Mouse (Mus musculus) layer of hippocampus, adult 9-11 months (tissue): ENCODE results near the gene Txn2.

Experiments used
- DNase-seq: peaks from one replicate; pipeline ENCODE4 v3.0.0; 2022

The Txn2 gene

DNA sequence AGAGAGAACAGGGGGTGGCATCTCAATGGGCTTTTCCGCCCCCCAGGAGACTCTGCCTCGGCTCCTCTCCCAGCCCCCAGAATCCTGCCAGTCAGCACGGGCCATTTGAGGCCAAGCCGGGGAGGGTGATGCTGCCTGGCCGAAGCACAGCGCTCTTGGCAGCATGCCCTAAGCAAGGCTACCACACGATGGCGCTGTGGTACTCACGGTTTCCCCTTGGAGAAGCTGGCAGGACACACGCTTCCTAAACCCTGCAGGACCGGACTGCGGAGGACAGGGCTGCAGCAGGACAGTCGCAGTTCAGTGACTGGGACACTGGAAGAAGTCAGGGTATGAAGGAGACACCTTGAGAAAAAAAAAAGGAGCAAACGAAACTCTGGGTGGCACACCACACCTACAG, 5.0 kb upstream of the Txn2 start:
- peak; percentile 96 for DNase-seq

DNA sequence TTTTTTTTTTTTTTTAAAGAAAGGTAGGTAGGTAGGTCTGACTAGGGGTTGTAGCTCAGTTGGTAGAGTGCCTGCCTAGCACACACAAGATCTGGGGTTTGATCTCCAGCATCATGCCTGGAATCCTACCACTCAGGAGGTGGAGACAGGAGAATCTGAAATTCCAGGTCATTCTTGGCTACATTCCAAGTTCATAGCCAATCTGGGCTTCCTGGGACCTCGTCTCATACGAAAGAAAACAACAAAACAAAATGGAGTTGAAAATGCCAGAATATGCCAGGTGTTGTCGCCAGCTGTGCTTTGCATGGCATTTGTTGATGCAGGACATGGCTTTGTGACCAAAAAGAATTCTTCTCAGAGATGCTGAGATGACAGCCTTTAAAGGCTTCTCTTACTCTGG, 4.4 kb upstream of the Txn2 start:
- DNase-seq, result no peak

DNA sequence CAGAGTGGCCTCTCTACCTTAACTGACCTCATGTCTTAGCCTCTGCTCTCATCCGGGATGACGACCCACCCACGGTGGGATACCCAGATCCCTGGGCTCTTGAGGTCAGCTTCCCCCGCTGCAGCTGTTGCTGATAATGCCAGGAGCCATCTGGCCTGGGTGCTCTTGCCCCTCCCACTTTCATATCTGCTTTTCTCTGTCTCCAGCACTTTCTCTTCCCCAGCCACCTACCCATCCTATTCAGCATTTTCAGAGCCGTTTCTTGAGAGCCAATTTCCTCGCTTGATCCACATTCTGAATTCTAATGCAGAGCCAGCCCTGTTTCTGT, 2.8 kb upstream of the Txn2 start:
- DNase-seq, result no peak

DNA sequence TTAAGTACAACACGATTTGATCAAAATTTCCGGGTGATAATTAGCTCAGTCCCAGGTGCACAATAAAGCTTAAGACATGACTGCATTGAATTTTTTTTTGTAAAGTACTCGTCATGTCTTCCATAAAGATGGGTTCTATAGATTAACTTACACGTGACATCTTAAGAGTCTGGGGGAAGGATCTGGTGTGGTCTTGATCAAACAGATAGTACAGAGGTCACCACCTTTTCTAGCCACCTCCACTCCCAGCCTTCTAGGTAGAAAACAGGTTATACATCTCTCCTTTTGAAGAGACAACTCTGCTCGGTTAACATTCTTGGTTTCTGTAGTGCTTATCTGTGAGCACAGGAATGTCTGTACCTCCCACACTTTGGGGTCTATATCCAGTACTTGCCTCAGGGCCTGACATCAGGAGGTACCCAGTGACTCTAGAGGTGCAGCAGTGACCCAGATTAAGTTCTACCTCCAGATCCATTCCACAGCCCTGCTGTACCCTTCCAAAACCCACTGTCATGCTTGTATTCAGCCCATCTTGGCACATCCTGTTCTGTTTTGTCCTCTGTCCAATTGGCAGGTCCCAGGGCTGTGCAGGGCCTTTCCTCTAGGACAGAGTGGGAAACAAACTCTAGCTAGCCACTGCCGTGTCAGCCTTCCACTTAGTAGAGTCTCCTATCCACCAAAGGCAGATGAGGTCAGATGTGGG, 2.3 kb upstream of the Txn2 start:
- DNase-seq, result no peak

DNA sequence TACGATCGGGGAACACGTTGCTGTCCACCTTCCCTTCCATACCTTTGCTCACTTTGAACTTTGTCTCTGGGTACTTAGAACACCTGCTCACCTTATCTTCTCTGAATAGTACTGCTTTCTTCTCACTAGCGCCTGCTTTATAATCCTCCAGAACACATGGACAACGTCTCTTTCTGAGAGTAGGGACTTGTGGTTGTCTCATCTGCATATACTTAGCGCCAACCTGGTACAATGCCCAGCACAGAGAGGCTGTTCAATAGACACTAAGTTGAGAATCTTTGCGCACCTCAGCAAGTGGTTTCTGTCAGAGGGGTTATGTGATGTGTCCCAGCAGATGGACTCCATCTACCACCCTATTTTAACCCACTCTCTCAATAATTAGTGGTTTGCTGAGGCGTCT, 998 bp upstream of the Txn2 start:
- DNase-seq, result no peak

DNA sequence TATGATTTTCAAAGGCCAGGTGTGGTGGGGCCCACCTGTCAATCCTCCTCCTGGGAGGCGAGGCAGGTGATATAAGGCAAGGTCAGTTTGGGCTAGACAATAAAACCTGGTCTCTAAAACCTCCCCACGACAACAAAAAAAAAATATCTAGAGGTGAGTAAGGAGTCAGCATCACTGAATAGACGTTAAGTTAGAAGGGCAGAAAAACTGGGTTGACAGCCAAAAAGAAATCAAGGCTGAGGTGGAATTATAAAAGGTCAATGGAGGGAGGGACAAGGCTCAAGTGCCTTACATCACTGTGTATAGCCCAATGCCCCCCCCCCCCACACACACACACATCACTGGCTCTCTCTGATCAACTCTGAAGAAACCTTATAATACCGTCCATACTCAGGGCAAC, 715 bp downstream of the Txn2 start:
- no peak for DNase-seq

DNA sequence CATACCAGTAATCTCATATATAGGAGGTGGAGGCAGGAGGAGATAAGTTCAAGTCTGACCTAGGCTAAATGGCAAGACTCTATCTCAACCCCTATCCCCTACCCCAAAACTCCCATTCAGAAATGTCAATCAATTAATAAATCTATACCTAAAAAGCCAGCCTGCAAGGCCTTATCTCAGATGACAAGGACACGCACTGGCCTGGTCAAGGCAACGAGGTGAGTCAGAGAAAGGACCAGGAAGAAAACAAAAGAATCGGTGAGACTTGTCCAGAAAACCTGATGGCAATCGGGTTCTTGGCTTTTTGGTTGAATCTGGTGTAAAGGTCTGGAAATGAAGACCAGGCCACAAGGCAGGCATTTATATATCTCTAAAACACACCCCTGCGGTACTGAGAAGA, 1.9 kb downstream of the Txn2 start:
- DNase-seq, result no peak

DNA sequence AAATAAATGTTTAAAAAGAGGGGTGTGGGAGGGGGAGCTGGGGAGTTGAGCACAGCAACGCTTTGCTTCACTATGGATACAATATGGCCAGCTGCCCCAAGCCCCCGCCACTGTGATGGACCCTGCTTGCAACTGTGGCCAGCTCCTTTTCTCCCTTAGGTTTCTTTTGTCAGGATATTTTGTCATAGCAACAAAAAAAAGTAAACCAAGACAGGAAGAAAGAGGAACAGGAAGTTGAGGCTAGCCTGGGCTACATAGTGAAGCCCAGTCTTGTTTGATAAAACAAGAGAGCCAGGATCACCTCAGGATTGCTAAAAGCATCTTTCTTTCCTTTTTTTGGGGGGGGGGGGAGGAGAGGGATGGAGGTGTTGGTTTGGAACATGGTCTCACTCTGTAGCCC, 3.6 kb downstream of the Txn2 start:
- DNase-seq, result no peak

DNA sequence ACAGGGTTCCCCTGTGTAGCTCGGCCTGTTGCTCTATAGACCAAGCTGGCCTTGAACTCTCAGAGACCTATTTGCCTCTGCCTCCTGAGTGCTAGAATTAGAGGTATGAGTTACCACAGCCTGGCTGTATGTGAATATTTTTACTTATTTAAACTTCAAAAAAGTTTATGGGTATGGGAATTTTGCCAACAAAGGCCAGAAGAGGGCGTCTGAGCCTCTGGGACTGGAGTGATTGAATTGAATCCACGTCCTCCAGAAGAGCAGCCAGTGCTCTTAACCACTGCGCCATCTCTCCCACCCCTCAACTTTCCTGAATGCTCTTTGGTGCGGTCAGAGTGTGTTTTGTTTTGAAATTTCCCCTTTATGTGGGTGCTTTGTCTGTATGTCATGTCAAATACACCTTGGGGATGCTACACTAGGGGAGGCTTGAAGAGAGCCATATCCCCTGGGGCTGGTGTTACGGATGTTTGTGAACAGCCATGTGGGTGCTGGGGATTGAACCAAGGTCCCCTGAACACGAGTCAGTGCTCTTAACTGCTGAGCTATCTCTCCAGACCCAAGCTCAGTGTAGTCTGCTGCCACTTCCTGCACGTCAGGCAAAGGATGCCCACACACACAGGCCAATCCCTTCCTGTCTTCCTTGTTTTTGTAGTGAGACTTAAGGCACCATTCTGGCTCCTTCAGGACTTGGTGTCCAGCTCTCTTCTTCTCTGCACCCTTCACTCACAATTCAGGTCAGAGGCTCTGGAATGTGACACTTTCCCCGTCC, 5.4 kb downstream of the Txn2 start:
- DNase-seq, result no peak

DNA sequence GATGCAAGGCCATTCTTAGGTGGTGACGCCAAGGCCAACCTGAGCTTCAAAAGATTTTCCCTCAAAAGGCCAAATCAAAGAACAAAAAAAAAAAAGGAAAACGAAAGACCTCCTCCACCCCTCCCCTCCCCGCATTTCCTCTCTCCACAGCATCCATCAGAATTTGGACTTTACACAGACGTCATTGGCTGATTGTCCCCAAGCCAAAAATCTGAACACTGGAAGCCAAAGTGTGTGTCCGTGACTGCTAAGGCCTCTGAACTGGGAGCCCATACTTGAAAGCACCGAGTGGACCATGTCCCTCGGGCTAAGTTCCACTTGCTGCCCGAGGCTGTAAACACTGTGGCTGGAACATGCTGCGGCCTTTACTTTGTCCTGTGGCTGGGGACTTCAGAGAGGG, 6.1 kb downstream of the Txn2 start:
- DNase-seq, result no peak

DNA sequence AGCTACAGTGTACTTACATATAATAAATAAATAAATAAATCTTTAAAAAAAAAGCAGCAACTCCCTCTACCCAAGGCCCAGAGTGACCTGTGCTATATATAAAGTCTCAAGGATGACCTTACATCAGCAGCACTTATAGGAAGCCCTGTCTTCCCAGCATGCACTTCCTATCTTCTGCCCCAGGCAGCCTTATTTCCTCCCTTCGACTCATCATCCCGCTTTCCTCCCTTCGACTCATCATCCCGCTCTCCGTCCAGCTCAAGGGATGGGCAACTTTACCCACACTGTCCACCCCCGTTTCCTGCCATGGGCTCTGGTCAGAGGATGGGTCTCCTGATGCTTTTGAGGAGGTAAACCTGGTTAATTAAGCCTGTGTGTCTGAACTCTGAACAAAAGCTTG, 7.2 kb downstream of the Txn2 start:
- DNase-seq, result no peak

DNA sequence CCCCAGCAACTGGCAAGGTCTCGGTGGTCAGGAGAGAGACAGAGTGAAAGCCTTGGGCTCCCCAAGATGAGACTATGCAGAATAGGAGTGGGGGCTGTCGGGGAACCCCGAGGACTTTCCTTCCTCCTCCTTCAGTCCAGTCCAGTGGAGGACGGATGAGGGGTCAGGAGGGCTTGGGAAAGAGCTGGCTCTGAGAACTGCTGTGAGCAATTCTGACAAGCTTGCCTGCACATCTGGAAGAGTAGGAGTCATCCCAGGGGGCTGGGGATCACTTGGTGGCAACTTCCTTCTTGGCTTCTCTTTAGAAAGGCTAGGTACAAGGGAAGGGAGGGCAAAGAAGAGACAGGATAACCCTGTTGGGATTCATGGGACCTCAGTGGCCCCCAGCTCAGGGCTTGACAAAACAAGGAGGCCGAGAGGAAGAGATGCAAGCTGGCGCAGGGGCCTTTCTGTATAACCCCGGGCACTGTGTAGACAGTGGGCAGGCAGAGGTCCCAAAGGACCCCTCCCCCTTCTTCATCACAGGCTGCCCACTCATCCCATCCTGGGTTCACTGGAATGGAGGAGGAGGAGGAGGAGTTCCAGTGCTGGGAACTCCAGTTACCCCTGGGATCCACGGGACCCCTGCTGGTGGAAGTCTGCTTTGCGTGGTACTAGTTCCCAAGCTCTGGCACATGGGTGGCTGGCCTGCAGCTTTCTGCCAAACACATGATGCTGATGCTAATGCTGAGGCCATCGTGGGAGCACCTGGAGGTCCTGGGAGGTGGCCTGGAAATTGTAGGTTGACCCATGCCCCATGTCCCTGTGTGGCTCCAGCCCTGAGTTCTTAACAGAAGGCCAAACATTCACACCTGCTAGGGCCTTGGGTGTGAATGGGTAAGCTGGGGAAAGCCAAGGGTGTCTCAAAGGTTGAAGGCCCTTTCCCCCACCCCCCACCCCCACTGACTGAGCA, 8.0 kb downstream of the Txn2 start:
- DNase-seq, result no peak

DNA sequence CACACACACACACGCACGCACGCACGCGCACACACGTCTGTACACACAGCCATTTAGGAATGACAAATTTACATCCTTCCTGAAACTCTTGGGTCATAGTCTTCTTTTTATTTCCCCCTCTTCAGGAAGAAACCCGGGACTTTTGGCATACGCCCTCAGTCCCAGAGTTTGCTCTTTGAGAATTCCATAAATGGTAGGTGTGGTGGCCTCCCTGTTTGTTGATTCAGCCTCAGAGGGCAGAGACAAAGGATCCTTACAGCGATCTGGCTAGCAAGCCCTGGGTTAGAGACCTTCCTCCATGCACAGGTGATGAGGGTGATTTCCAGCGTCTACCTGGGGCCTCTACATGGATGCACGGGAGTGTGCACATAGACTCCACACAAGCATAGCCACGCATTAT, 9.4 kb downstream of the Txn2 start:
- DNase-seq, result no peak

DNA sequence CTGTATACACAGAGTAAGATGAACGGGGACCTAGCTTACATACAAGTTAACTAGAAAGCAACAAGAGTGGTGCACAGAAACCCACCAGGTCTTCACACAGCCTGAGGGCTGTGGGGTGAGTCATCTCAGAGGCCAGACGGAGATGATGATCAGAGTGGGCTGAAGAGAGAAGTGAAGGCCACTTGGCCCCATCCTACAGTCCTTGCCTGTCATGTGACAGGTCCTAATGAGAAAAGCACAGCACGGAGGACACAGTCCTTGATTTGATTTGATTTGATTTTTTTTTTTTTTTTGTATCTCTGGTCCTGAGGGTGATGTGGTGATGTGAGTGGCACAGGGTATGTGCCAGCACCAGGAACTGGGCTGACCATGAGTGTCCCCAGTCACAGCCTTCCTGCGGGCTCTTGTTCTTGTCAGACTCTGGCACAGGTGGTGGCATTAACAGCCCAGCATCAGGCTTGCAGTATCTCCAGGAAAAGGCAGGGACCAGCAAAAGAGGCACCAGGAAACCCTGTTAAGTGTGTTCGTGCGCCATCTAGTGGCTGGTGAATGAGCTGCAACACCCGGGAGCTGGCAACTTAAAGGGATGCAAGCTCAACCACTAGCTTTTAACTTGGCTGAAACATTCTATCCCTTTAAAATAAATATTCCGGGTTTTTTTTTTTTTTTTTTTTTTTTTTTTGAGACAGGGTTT, 11.8 kb downstream of the Txn2 start:
- DNase-seq, result peak; percentile 90

DNA sequence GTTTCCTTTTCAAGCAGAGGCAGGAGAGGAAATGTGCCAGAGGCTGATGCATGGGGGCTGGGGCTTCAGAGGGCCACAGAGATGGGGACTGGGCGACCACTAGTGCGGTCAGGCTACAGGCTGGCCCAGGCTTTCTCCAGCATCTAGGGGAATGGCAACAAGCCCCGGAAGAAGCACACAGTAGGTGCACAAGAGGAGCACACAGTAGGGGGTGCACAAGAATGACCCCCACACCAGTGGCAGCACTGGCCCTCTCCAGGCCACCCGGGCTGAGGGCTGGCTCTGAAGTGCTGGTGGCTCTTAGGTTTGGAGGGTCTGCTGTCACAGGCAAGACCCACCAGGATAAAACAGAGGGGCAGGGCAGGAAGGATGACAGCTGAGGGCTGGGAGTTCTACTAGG, 13.5 kb downstream of the Txn2 start:
- no peak for DNase-seq

DNA sequence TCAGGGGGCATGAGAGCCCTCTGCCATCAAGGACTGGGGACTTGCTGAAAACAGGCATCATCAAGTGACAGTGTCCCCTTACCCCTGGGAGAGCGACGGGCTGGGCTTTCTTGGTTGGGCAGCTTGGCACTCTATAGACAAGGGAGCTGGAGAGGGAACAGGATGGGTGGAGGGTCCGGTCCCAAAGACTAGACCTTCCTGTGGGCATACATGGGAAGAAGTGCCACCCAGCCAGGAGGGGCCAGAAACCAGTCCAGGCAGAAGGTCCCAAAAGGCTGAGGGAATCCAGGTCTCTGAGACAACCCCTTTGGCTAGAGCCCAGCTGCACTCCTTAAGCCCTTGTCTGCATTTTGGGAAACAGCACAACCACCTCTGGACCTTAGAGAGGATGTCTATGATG, 14.3 kb downstream of the Txn2 start:
- DNase-seq, result no peak

DNA sequence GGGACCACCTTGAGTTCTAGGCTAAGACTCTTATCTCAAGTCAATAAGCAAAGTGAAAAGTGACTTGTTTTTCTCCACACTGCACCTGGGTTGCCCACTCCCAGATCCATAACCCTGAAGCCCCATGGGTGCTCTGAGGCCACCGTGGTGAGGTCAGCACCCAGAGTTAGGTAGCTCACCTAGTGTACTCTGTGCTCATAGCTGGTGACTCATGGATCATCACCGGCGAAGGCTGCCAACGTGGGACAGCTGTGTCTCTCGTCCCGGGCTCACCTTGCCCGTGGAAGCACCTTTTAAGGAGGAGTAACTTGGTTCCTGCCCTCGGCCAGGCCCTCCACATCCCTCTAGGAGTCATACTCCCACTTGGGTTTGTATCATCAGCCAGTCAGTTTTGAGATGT, 15.8 kb downstream of the Txn2 start:
- DNase-seq, result no peak

DNA sequence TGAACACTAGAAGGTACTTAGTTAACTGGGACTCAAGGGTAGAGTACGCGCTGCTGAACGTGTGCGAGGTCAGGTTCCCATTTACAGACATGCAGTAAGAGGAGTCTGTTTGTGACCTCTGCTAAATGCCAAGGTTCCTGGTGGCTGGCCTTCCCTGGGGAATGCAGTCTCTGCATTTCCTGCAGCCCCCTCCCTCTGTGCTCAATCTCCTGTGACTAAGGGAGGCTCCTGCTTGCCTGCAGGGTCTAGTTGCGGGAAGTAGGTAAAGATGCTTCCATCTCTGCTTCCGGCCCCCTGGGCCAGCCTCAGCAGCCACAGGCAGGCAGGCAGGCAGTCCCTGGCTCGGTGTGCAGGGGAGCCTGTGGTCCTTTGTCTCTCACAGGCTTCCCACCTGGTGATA, 16.2 kb downstream of the Txn2 start:
- no peak for DNase-seq

DNA sequence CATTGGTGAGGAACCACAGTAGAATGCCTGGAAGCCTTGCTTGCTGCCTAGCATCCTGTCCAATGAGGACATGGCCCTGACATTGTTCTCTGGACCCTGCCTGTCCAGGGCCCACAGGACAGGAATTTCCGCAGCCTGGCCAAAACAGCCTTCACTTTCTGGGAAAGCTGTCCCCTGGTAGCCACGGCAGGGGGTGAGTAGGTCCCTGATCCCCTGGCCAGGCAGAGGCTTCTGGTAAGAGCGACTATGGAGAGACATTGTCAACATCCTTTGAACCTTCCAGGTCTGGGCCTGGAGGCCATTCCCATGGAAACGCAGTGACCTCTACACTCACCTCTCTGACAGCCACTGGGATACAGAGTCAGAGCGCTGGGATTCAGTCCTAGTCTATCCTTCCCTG, 16.8 kb downstream of the Txn2 start:
- no peak for DNase-seq

DNA sequence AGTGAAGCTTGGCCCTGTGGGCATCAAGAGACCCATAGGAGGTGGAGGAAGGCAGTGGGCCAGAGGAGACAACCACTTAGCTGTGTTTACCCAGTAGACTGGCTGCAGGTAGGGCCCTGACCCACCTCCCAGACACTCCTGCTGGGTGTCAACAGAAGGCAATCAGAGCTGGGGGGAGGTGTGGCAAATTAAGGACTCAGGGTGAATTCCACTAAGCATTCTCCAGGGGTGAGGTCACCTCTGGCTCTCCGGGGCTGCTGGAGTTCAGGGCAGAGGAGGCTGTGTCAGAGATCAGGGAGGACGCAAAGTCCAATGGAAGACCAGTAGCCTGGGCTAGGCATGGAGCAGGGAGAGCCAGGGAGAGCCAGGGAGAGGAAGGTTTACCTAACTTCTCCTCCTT, 17.7 kb downstream of the Txn2 start:
- DNase-seq, result no peak

DNA sequence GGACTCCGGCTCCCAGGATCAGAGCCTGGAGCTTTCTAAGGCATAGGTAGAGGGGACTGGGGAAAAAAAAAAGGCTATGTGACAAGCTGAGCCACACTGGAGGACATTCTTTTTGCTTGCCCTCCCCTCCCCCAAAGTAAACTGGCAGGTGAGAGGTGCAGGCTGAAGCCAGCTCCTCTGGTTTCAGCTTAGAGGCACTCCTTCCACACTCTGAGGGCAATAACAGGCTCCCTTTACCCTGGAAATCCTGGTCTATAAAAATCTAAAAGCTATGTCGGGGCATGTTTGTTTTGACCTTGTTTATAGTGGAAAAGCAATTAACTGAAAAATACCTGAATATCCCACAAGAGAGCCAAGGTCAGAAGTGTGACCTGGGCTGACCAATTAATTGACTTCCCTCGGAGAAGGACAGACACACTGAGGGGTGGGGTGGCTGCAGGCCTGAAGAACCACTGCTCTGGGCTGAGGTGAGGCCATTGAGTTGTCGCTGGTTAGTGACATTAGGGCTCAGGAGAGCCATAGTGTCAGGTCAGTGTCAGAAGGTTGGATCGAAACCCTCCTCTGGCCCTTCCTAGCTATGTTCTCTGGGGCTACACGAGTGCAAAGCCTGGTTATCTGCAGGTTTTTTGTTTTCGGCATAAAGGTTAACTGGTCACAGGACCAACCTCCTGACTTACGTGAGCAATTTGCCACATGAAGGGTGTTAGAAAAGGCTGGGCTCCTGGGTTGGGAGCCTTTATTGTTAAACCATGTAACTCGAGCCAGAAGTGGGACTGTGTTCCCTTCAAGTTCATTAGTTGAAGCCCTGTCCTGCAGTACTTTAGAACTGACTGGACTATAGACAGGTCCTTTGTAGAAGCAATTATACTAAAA, 20.9 kb downstream of the Txn2 start:
- no peak for DNase-seq

DNA sequence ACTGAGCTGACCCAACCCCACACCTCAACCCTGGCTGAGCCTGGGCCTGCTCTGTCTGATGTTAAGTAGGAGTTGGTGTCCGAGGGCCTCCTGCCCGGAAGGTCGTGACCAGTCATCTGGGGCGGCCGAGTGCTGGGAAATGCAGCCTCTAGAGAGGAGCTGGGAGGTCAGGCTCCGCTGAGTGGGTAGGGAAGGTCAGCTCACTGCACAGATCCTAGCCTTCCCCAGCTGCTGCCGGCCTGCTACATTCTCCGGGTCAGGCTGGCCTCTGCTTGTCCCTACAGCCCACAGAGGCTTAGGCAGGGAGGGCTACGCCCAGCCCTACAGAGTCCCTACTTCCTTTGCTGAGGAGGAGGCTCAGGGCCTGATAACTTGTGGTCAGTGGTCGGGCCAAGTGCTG, 22.3 kb downstream of the Txn2 start:
- no peak for DNase-seq
